Mouse (Mus musculus) bone marrow, adult 2 months (tissue): Measurements from ENCODE around the gene Sema4a.

Experiments
- CTCF ChIP-seq: fragments of 200-500 bp; IDR thresholded peaks from 2 replicates; pipeline ENCODE4 v1.5.1; 2011; ENCODE audit warnings: low read length, control low read depth; ENCODE audit not compliant: control insufficient read depth, insufficient read depth
- POLR2A ChIP-seq: fragments of 200-500 bp; IDR thresholded peaks from 2 replicates; pipeline ENCODE4 v1.6.1; 2011; ENCODE audit warnings: low read depth, mild to moderate bottlenecking, control low read depth, low read length, borderline replicate concordance; ENCODE audit not compliant: control insufficient read depth

- TF ChIP-seq CTCF: no peak
- no peak for TF ChIP-seq POLR2A
These were observed 23.5 kb downstream of the Sema4a start for GRCm38 (mm10) chr3:88437454-88437853.
